Mouse (Mus musculus) layer of hippocampus, adult 6 months (tissue): Measurements from ENCODE around the gene Idh2. TPM values are rescaled to one million over a fixed set of nuclear protein-coding genes. Genes with fewer than 3 reads are reported as not detected.

Experiments used
- long read RNA-seq, 2 experiments: library from polyadenylated mRNA; unstranded; transcript quantifications; one replicate each; pipeline ENCODE4 v2.0.0; 2019 to 2020
- polyA plus RNA-seq: library from polyadenylated mRNA; unstranded; fragments of <200 nt; fragmentation: Nextera tagmentation; gene quantifications from 2 replicates; pipeline ENCODE4 v1.2.3, GENCODE M21; 2021

Idh2 gene
- 55.4 and 64.0 TPM in 2 replicates for polyA plus RNA-seq
- long read RNA-seq, experiment 1, transcript Idh2-201 (11 exons, 1,745 nt): major isoform, 116 of 130 reads
- long read RNA-seq, experiment 1, partial matches to known transcripts: 4 of 130 reads
- long read RNA-seq, experiment 1, other reads (novel, unspliced or antisense): 8 of 130 reads
- long read RNA-seq, experiment 2, transcript Idh2-201 (11 exons, 1,745 nt): major isoform, 178 of 211 reads
- long read RNA-seq, experiment 2, partial matches to known transcripts: 8 of 211 reads
- long read RNA-seq, experiment 2, other reads (novel, unspliced or antisense): 24 of 211 reads

GRCm38 (mm10) chr7:80115224-80115590, at the start of gene Idh2:
TSS of gene Idh2 (minus strand) at chr7:80115392.

Other genes with a start within 250 kb of the Idh2 start
- 13.9 and 15.3 TPM in 2 replicates for gene Ap3s2, start 194.7 kb downstream of the Idh2 start, polyA plus RNA-seq
- gene Arpin, start 180.0 kb downstream of the Idh2 start, polyA plus RNA-seq: 14.9 and 18.4 TPM in 2 replicates
- 2.8 and 3.7 TPM in 2 replicates for gene Zfp710, start 90.6 kb downstream of the Idh2 start, polyA plus RNA-seq
- 15.3 and 15.8 TPM in 2 replicates for gene Sema4b, start 71.4 kb upstream of the Idh2 start, polyA plus RNA-seq
- 65.6 and 83.1 TPM in 2 replicates for gene Cib1, start 117.4 kb upstream of the Idh2 start, polyA plus RNA-seq
- 6.2 and 6.3 TPM in 2 replicates for gene Gdpgp1, start 117.5 kb upstream of the Idh2 start, polyA plus RNA-seq
- gene Ttll13, start 131.0 kb upstream of the Idh2 start, polyA plus RNA-seq: 0.65 and 1.4 TPM in 2 replicates
- gene Ngrn, start 145.8 kb upstream of the Idh2 start, polyA plus RNA-seq: 53.3 and 55.0 TPM in 2 replicates
- gene Vps33b, start 154.3 kb upstream of the Idh2 start, polyA plus RNA-seq: 12.5 and 12.7 TPM in 2 replicates
- 1.8 and 2.6 TPM in 2 replicates for gene Prc1, start 179.1 kb upstream of the Idh2 start, polyA plus RNA-seq
- 0.55 and 1.1 TPM in 2 replicates for gene Rccd1, start 209.1 kb upstream of the Idh2 start, polyA plus RNA-seq
- 14.6 and 16.2 TPM in 2 replicates for gene Unc45a, start 225.6 kb upstream of the Idh2 start, polyA plus RNA-seq
- gene Hddc3, start 227.7 kb upstream of the Idh2 start, polyA plus RNA-seq: 21.8 and 32.7 TPM in 2 replicates